Mouse (Mus musculus) midbrain, embryonic 14.5 days (tissue): ENCODE data around the gene Hydin. TPM values are rescaled to one million over a fixed set of nuclear protein-coding genes. Genes with fewer than 3 reads are reported as not detected.

Experiments used
- ATAC-seq: fragments of 200-750 bp; cut with Nextera tagmentation; 2 replicates; pipeline ENCODE4 v1.8.0; 2017; ENCODE audit warnings: moderate number of reproducible peaks, moderate library complexity; ENCODE audit not compliant: low FRiP score, low TSS enrichment
- DNase-seq: peaks from one replicate; pipeline ENCODE4 v3.0.0-alpha.2; 2015
- H3K27ac ChIP-seq: fragments of 300-500 bp; sonication (generic); replicated peaks from 2 replicates; pipeline ENCODE4 v1.5.1; 2014; ENCODE audit warnings: mild to moderate bottlenecking, low read depth, low read length, moderate library complexity
- H3K27me3 ChIP-seq: fragments of 300-500 bp; sonication (generic); 2 replicates; pipeline ENCODE4 v1.6.1; 2014; ENCODE audit warnings: low read length, control low read depth, mixed read lengths; ENCODE audit not compliant: control insufficient read depth, insufficient read depth
- H3K36me3 ChIP-seq: fragments of 300-500 bp; sonication (generic); 2 replicates; pipeline ENCODE4 v1.6.1; 2014; ENCODE audit warnings: low read length, control low read depth; ENCODE audit not compliant: control insufficient read depth, insufficient read depth
- H3K4me1 ChIP-seq: fragments of 300-500 bp; sonication (generic); 2 replicates; pipeline ENCODE4 v1.6.1; 2014; ENCODE audit warnings: mild to moderate bottlenecking, antibody characterized with exemption, low read length, control low read depth; ENCODE audit not compliant: control insufficient read depth, insufficient read depth
- H3K4me2 ChIP-seq: fragments of 300-500 bp; sonication (generic); 2 replicates; pipeline ENCODE4 v1.6.1; 2014; ENCODE audit warnings: mild to moderate bottlenecking, low read length, moderate library complexity
- H3K4me3 ChIP-seq: fragments of 300-500 bp; sonication (generic); replicated peaks from 2 replicates; pipeline ENCODE4 v1.5.1; 2014; ENCODE audit warnings: low read depth, low read length
- H3K9ac ChIP-seq: fragments of 300-500 bp; sonication (generic); replicated peaks from 2 replicates; pipeline ENCODE4 v1.6.1; 2014; ENCODE audit warnings: mild to moderate bottlenecking, low read length, moderate library complexity
- H3K9me3 ChIP-seq: fragments of 300-500 bp; sonication (generic); 2 replicates; pipeline ENCODE4 v1.6.1; 2016; ENCODE audit warnings: low read length, control low read depth, mixed read lengths; ENCODE audit not compliant: control insufficient read depth
- WGBS: fragments of 180-500 bp; shearing (Covaris S2); extraction: QIAGEN DNeasy Blood & Tissue Kit; methylation state at CpG from one replicate; pipeline ENCODE4 v1.1.7; 2014; 5-methylcytosine and 5-hydroxymethylcytosine counted together
- polyA plus RNA-seq: library from polyadenylated mRNA; unstranded; fragments of >200 nt; fragmentation: Nextera tagmentation; extraction: Ambion mirVana; gene quantifications from 2 replicates; pipeline ENCODE4 v1.2.1, GENCODE M21; 2014

The Hydin gene
- polyA plus RNA-seq, 1 experiment from 2014 or later, result 0.14 TPM

- 65% methylated on average over 4 of the region's 4 CpGs for WGBS
- no peak overlapping the region for H3K4me3 ChIP-seq
- no peaks in the 10 kb centered on the region for H3K4me1 ChIP-seq
- H3K27ac ChIP-seq, result no peak overlapping the region
- H3K9me3 ChIP-seq, result no peaks in the 10 kb centered on the region
- no peak overlapping the region for H3K9ac ChIP-seq
- H3K4me2 ChIP-seq, result no peak overlapping the region
- H3K36me3 ChIP-seq, result no peaks in the 10 kb centered on the region
- no peak for ATAC-seq
- H3K27me3 ChIP-seq, result no peaks in the 10 kb centered on the region
- no peak for DNase-seq
Measured at GRCm38 (mm10) chr8:110626431-110626830, 359.7 kb downstream of the Hydin start.

GRCm38 (mm10) chr8:110629245-110630063 is 362.7 kb downstream of the Hydin start:
- H3K4me1 ChIP-seq, result no peaks in the 10 kb centered on the region
- H3K36me3 ChIP-seq, result peaks cover 27% of the 10 kb centered on the region
- no peak overlapping the region for H3K4me3 ChIP-seq
- H3K27me3 ChIP-seq, result no peaks in the 10 kb centered on the region
- H3K9me3 ChIP-seq, result no peaks in the 10 kb centered on the region
- H3K27ac ChIP-seq, result no peak overlapping the region
- no peak for ATAC-seq
- H3K4me2 ChIP-seq, result no peak overlapping the region
- WGBS, result 73% methylated on average over 9 of the region's 9 CpGs
- DNase-seq, result peak; percentile 66
- H3K9ac ChIP-seq, result no peak overlapping the region

GRCm38 (mm10) chr8:110630079-110630478 is 363.3 kb downstream of the Hydin start:
- Histone ChIP-seq H3K4me3 (no peak overlapping the region), H3K27me3 (no peaks in the 10 kb centered on the region), H3K9me3 (no peaks in the 10 kb centered on the region), H3K9ac (no peak overlapping the region), H3K36me3 (peaks cover 33% of the 10 kb centered on the region), H3K27ac (no peak overlapping the region), H3K4me2 (no peak overlapping the region), H3K4me1 (no peaks in the 10 kb centered on the region)
- ATAC-seq, result no peak
- 94% methylated on average over 3 of the region's 3 CpGs for WGBS
- DNase-seq, result no peak

- ATAC-seq (no peak), DNase-seq (peak; percentile 4)
- no peaks in the 10 kb centered on the region for H3K9me3 ChIP-seq
- H3K9ac ChIP-seq, result no peak overlapping the region
- no peak overlapping the region for H3K4me3 ChIP-seq
- peaks cover 38% of the 10 kb centered on the region for H3K36me3 ChIP-seq
- H3K27me3 ChIP-seq, result no peaks in the 10 kb centered on the region
- H3K4me1 ChIP-seq, result no peaks in the 10 kb centered on the region
- no peak overlapping the region for H3K27ac ChIP-seq
- 89% methylated on average over 8 of the region's 8 CpGs for WGBS
- H3K4me2 ChIP-seq, result no peak overlapping the region
Measured at GRCm38 (mm10) chr8:110630571-110631071, 363.8 kb downstream of the Hydin start.

- Histone ChIP-seq H3K4me3 (no peak overlapping the region), H3K4me1 (no peaks in the 10 kb centered on the region), H3K9ac (no peak overlapping the region), H3K36me3 (peaks cover 44% of the 10 kb centered on the region), H3K27me3 (no peaks in the 10 kb centered on the region), H3K9me3 (no peaks in the 10 kb centered on the region), H3K27ac (no peak overlapping the region), H3K4me2 (no peak overlapping the region)
- DNase-seq (no peak), ATAC-seq (no peak)
- WGBS, result 95% methylated on average over 7 of the region's 7 CpGs
Measured at GRCm38 (mm10) chr8:110631201-110631600, 364.4 kb downstream of the Hydin start.

GRCm38 (mm10) chr8:110633814-110634213 is 367.0 kb downstream of the Hydin start:
- DNase-seq, result no peak
- 98% methylated on average over 3 of the region's 3 CpGs for WGBS
- Histone ChIP-seq H3K36me3 (peaks cover 70% of the 10 kb centered on the region), H3K9me3 (no peaks in the 10 kb centered on the region), H3K4me2 (no peak overlapping the region), H3K4me1 (no peaks in the 10 kb centered on the region), H3K4me3 (no peak overlapping the region), H3K27ac (no peak overlapping the region), H3K9ac (no peak overlapping the region), H3K27me3 (no peaks in the 10 kb centered on the region)
- ATAC-seq, result no peak

GRCm38 (mm10) chr8:110636182-110636581 is 369.4 kb downstream of the Hydin start:
- no peak overlapping the region for H3K27ac ChIP-seq
- H3K9ac ChIP-seq, result no peak overlapping the region
- no peaks in the 10 kb centered on the region for H3K27me3 ChIP-seq
- DNase-seq, result no peak
- no peaks in the 10 kb centered on the region for H3K4me1 ChIP-seq
- peaks cover 79% of the 10 kb centered on the region for H3K36me3 ChIP-seq
- ATAC-seq, result no peak
- no peaks in the 10 kb centered on the region for H3K9me3 ChIP-seq
- no peak overlapping the region for H3K4me2 ChIP-seq
- WGBS, result 94% methylated on average over 6 of the region's 6 CpGs
- H3K4me3 ChIP-seq, result no peak overlapping the region

- WGBS, result 92% methylated on average over 5 of the region's 5 CpGs
- no peak overlapping the region for H3K27ac ChIP-seq
- no peak for DNase-seq
- H3K9me3 ChIP-seq, result no peaks in the 10 kb centered on the region
- H3K4me2 ChIP-seq, result no peak overlapping the region
- peaks cover 53% of the 10 kb centered on the region for H3K36me3 ChIP-seq
- no peak overlapping the region for H3K4me3 ChIP-seq
- no peak overlapping the region for H3K9ac ChIP-seq
- no peaks in the 10 kb centered on the region for H3K27me3 ChIP-seq
- no peaks in the 10 kb centered on the region for H3K4me1 ChIP-seq
- ATAC-seq, result no peak
Measured at GRCm38 (mm10) chr8:110642331-110642730, 375.6 kb downstream of the Hydin start.

GRCm38 (mm10) chr8:110643177-110643576 is 376.4 kb downstream of the Hydin start:
- H3K9me3 ChIP-seq, result no peaks in the 10 kb centered on the region
- ATAC-seq (no peak), DNase-seq (no peak)
- WGBS, result 77% methylated on average over 4 of the region's 4 CpGs
- no peaks in the 10 kb centered on the region for H3K4me1 ChIP-seq
- H3K4me3 ChIP-seq, result no peak overlapping the region
- H3K36me3 ChIP-seq, result peaks cover 44% of the 10 kb centered on the region
- H3K27ac ChIP-seq, result no peak overlapping the region
- H3K27me3 ChIP-seq, result no peaks in the 10 kb centered on the region
- H3K4me2 ChIP-seq, result no peak overlapping the region
- no peak overlapping the region for H3K9ac ChIP-seq
